Comparison of ENCODE assay signal across 10 mouse cellular contexts in genomic region chr13:49298514-49299381, GRCm38 (mm10). TPM values are rescaled to one million over a fixed set of nuclear protein-coding genes. Genes with fewer than 3 reads are reported as not detected.
DNase-seq lines count a peak whose midpoint lies in the region; ATAC-seq and TF ChIP-seq lines count a peak whose summit lies in the region.
"Had no signal": no experiment of that assay in that cellular context is flagged by ENCODE, and none has a peak within 500 bp of the region (broad histone marks: within the 10 kb centered on the region; RNA-seq: fewer than 3 reads in every experiment).

No protein-coding gene starts in this region.

- no peaks in the 10 kb centered on the region for H3K4me1 ChIP-seq in limb, embryonic 14.5 days (ENCODE audit: control insufficient read depth, insufficient read depth, low read length)
- H3K4me1 ChIP-seq in limb, embryonic 10.5 days, result no peaks in the 10 kb centered on the region
- H3K4me1 ChIP-seq in liver, embryonic 12.5 days, result peaks cover 19% of the 10 kb centered on the region
- peaks cover 15% of the 10 kb centered on the region; the same call in 1 of the 2 replicates for H3K4me1 ChIP-seq in spleen, adult 2 months (ENCODE audit: control insufficient read depth, insufficient read depth, insufficient read length)
- H3K4me1 ChIP-seq: limb, embryonic 12.5 days had no signal

- no peak overlapping the region for H3K4me3 ChIP-seq in limb, embryonic 14.5 days (replicated peaks; ENCODE audit: low read length)
- H3K4me3 ChIP-seq in limb, embryonic 10.5 days, result no peak overlapping the region
- H3K4me3 ChIP-seq in liver, embryonic 12.5 days, result no peak overlapping the region
- no peak overlapping the region for H3K4me3 ChIP-seq in spleen, adult 2 months (ENCODE audit: extremely low read depth, insufficient read depth, insufficient read length)
- H3K4me3 ChIP-seq: limb, embryonic 12.5 days had no signal

- WGBS in limb, embryonic 14.5 days, result 73% methylated on average over 14 of the region's 14 CpGs
- WGBS in limb, embryonic 10.5 days, result 85% methylated on average over 14 of the region's 14 CpGs
- WGBS in liver, embryonic 12.5 days (ENCODE audit: insufficient replicate concordance), result 32% methylated on average over 14 of the region's 14 CpGs
- WGBS in spleen, adult 2 months, result 27% methylated on average over 14 of the region's 14 CpGs

- H3K9ac ChIP-seq in limb, embryonic 14.5 days (ENCODE audit: low read depth, low read length, severe bottlenecking), result no peak overlapping the region
- H3K9ac ChIP-seq in liver, embryonic 12.5 days, result no peak overlapping the region
- H3K9ac ChIP-seq: limb, embryonic 12.5 days had no signal

- no peak for TF ChIP-seq POLR2A in limb, embryonic 14.5 days (IDR thresholded peaks at IDR 0.05; ENCODE audit: borderline replicate concordance, extremely low read depth, insufficient read depth, insufficient read length)
- no peak for TF ChIP-seq POLR2A in spleen, adult 2 months (IDR thresholded peaks at IDR 0.05; ENCODE audit: low read depth, low read length)

- no peak for TF ChIP-seq CTCF in spleen, adult 2 months (IDR thresholded peaks at IDR 0.05; ENCODE audit: extremely low read depth, insufficient read depth, insufficient read length, insufficient replicate concordance)

- no peaks in the 10 kb centered on the region for H3K9me3 ChIP-seq in limb, embryonic 14.5 days (ENCODE audit: control insufficient read depth, low read length)
- no peaks in the 10 kb centered on the region for H3K9me3 ChIP-seq in limb, embryonic 10.5 days (replicated peaks)
- H3K9me3 ChIP-seq in liver, embryonic 12.5 days (replicated peaks), result no peaks in the 10 kb centered on the region
- H3K9me3 ChIP-seq: limb, embryonic 12.5 days had no signal

- H3K27ac ChIP-seq in limb, embryonic 14.5 days (replicated peaks; ENCODE audit: low read depth, low read length), result no peak overlapping the region
- H3K27ac ChIP-seq in limb, embryonic 10.5 days, result no peak overlapping the region
- H3K27ac ChIP-seq in liver, embryonic 12.5 days, result 0 out of 2 replicates have a peak overlapping the region, but pooled peaks have one; percentile 6
- peak overlapping the region; percentile 50 for H3K27ac ChIP-seq in spleen, adult 2 months (ENCODE audit: insufficient read depth, low read length)
- H3K27ac ChIP-seq: limb, embryonic 12.5 days had no signal

- no peaks in the 10 kb centered on the region for H3K36me3 ChIP-seq in limb, embryonic 14.5 days (ENCODE audit: control insufficient read depth, insufficient read depth, low read length)
- H3K36me3 ChIP-seq in limb, embryonic 10.5 days, result no peaks in the 10 kb centered on the region
- H3K36me3 ChIP-seq in liver, embryonic 12.5 days, result no peaks in the 10 kb centered on the region
- peaks cover 10% of the 10 kb centered on the region for H3K36me3 ChIP-seq in spleen, adult 2 months (ENCODE audit: control insufficient read depth, insufficient read depth, low read length)
- H3K36me3 ChIP-seq: limb, embryonic 12.5 days had no signal

- no peaks in the 10 kb centered on the region for H3K27me3 ChIP-seq in limb, embryonic 14.5 days (ENCODE audit: control insufficient read depth, insufficient read depth, low read length)
- no peaks in the 10 kb centered on the region for H3K27me3 ChIP-seq in limb, embryonic 10.5 days (ENCODE audit: low read depth, poor library complexity, severe bottlenecking)
- no peaks in the 10 kb centered on the region for H3K27me3 ChIP-seq in liver, embryonic 12.5 days (replicated peaks)
- H3K27me3 ChIP-seq in spleen, adult 2 months (ENCODE audit: control insufficient read depth, insufficient read depth, low read length), result no peaks in the 10 kb centered on the region
- H3K27me3 ChIP-seq: limb, embryonic 12.5 days had no signal

- no peak for ATAC-seq in limb, embryonic 14.5 days (ENCODE audit: low FRiP score, low read depth)
- peak; percentile 27; the same call in 1 of the 2 replicates for ATAC-seq in liver, embryonic 12.5 days
- ATAC-seq in cerebellum, adult (ENCODE audit: insufficient number of reproducible peaks, low FRiP score, low TSS enrichment), result no peak

- DNase-seq in limb, embryonic 14.5 days (ENCODE audit: low spot score), result peak; percentile 7
- DNase-seq in limb, embryonic 10.5 days (ENCODE audit: low spot score), result no peak
- DNase-seq in induced T-regulatory cell, adult 2 months (ENCODE audit: low read depth), result peak; percentile 45
- peak; percentile 22 to 53 for DNase-seq in spleen, adult 2 months (ENCODE audit: low read depth in 1 of 2, low spot score in 2 of 2)
- DNase-seq in cerebellum, adult 8-10 months, result no peak
- no peak for DNase-seq in cerebellum, adult 11-12 months
- DNase-seq: cerebellum, postnatal 25 days had no signal

- H3K4me2 ChIP-seq in limb, embryonic 14.5 days (replicated peaks; ENCODE audit: low read depth, low read length, severe bottlenecking), result no peak overlapping the region
- H3K4me2 ChIP-seq in liver, embryonic 12.5 days, result no peak overlapping the region
- H3K4me2 ChIP-seq: limb, embryonic 12.5 days had no signal

RNA-seq across cellular contexts. Expression of gene Fgd3, which starts 21.4 kb away (rescaled TPM):
- 1.1 and 1.2 TPM in 2 replicates for polyA plus RNA-seq in limb, embryonic 14.5 days (2012; rRNA removed)
- 0.40 and 0.78 TPM in 2 replicates for polyA plus RNA-seq in limb, embryonic 14.5 days (2014; fragmentation: Nextera tagmentation; extraction: Ambion mirVana)
- polyA plus RNA-seq in limb, embryonic 10.5 days (2016; fragmentation: Nextera tagmentation; extraction: Ambion mirVana), result 0.62 and 0.83 TPM in 2 replicates
- 0.32 and 0.49 TPM in 2 replicates for polyA plus RNA-seq in liver, embryonic 12.5 days (2016; fragmentation: Nextera tagmentation; extraction: Ambion mirVana)
- 21.3 and 22.0 TPM in 2 replicates for polyA plus RNA-seq in spleen, adult 2 months (2012; rRNA removed)

RNA-seq across cellular contexts. Expression of gene Bicd2, which starts 42.6 kb away (rescaled TPM):
- 30.5 and 30.7 TPM in 2 replicates for polyA plus RNA-seq in limb, embryonic 14.5 days (2012; rRNA removed)
- polyA plus RNA-seq in limb, embryonic 14.5 days (2014; fragmentation: Nextera tagmentation; extraction: Ambion mirVana), result 30.8 and 34.1 TPM in 2 replicates
- polyA plus RNA-seq in limb, embryonic 10.5 days (2016; fragmentation: Nextera tagmentation; extraction: Ambion mirVana), result 27.0 and 31.2 TPM in 2 replicates
- polyA plus RNA-seq in liver, embryonic 12.5 days (2016; fragmentation: Nextera tagmentation; extraction: Ambion mirVana), result 14.7 and 15.2 TPM in 2 replicates
- polyA plus RNA-seq in spleen, adult 2 months (2012; rRNA removed), result 19.4 and 21.0 TPM in 2 replicates

RNA-seq across cellular contexts. Expression of gene Susd3, which starts 50.2 kb away (rescaled TPM):
- 2.1 and 2.6 TPM in 2 replicates for polyA plus RNA-seq in limb, embryonic 14.5 days (2012; rRNA removed)
- polyA plus RNA-seq in limb, embryonic 14.5 days (2014; fragmentation: Nextera tagmentation; extraction: Ambion mirVana), result 2.2 and 2.8 TPM in 2 replicates
- polyA plus RNA-seq in limb, embryonic 10.5 days (2016; fragmentation: Nextera tagmentation; extraction: Ambion mirVana), result 0.45 and 0.51 TPM in 2 replicates
- polyA plus RNA-seq in liver, embryonic 12.5 days (2016; fragmentation: Nextera tagmentation; extraction: Ambion mirVana), result 2.4 and 2.5 TPM in 2 replicates
- 49.7 and 58.1 TPM in 2 replicates for polyA plus RNA-seq in spleen, adult 2 months (2012; rRNA removed)

Comparison
In these comparisons a context has a peak if more than half of its experiments do, and no peak if none do; other contexts are left out.
1. DNase-seq: peak in limb, embryonic 14.5 days (single experiment), induced T-regulatory cell, adult 2 months (single experiment) and spleen, adult 2 months (2 of 2); none in limb, embryonic 10.5 days (single experiment), cerebellum, adult 8-10 months (single experiment) and cerebellum, adult 11-12 months (single experiment).
2. H3K27ac ChIP-seq: peak in liver, embryonic 12.5 days (single experiment) and spleen, adult 2 months (single experiment); none in limb, embryonic 14.5 days (single experiment) and limb, embryonic 10.5 days (single experiment).
3. RNA of gene Susd3, which starts 50.2 kb away (polyA plus RNA-seq): 49.7 to 58.1 TPM in spleen, adult 2 months; 2.1 to 2.8 TPM in limb, embryonic 14.5 days, 2.4 to 2.5 TPM in liver, embryonic 12.5 days and 0.45 to 0.51 TPM in limb, embryonic 10.5 days; every median in the first group is over 10 times any median in the second.